Mouse (Mus musculus) kidney, postnatal 25 days (tissue): ENCODE results near the gene P4hb.
A peak's percentile ranks its signal among the peaks of the same experiment; 100 is the strongest.
"Not testable (repeated sequence)": the region's sequence is repeated elsewhere in the genome, so short reads cannot be mapped to it uniquely, and the experiment has no call there.

ENCODE experiments used
- DNase-seq, 2 experiments: peaks; one replicate each; pipeline ENCODE4 v3.0.0; 2021; ENCODE audit warnings: mixed read lengths in 2 of 2

Gene P4hb

DNA sequence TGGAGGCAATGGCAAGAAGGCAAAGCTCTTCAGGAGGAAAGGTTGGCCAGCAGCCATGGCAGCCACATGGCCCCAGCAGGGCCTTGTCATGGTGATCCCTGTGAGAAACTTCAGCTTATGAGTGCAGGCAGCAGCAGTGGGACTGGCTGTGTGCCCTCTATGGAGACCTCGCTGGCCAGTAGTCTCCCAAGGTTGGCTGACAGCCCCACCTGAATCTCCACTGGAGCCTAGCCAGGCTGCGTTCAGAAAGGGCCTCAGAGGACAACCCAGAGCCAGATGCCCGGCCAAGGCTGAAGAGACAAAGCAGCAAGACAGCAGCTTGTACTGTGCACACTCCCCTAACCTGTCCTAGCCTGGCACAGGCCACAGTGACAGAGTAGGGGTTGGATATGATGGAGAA lies 34.6 kb downstream of the P4hb start:
- DNase-seq, result peak; percentile 88 to 94

DNA sequence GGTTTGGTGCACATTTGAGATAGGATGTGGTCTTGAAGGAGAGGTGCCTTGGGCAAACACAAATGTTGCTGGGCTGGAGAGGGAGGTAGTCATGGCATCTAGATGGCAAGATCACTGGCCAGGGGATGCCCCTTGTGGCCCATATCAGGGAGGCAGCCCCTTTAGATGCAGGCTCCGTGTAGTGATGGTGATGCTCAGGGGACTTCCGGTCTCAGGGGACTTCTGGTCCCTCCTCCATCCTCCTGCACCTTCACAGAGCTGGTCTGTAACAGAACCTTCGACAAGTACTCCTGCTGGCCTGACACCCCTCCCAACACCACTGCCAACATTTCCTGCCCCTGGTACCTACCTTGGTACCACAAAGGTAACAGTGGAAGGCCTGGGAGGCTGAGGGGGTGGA lies 37.2 kb downstream of the P4hb start:
- no peak for DNase-seq

DNA sequence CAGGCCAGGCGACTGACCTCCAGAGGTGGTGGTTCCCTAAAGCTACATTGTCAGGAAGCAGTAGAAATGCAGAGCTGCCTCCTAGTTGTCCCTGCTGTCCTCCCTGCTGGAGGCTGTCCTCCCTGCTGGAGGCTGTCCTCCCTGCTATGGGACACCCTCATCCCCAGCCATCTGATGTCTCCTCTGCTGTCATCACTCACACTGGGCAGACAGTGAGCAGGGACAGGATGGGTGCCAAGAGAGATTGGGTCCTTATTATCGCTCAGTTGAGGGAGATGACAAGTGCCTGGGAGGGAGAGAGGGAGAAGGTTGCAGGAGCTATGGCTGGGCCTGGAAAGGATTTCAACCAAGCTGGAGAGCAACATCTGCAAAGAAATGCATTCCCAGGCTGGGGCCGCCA lies 37.9 kb downstream of the P4hb start:
- DNase-seq, result no peak

DNA sequence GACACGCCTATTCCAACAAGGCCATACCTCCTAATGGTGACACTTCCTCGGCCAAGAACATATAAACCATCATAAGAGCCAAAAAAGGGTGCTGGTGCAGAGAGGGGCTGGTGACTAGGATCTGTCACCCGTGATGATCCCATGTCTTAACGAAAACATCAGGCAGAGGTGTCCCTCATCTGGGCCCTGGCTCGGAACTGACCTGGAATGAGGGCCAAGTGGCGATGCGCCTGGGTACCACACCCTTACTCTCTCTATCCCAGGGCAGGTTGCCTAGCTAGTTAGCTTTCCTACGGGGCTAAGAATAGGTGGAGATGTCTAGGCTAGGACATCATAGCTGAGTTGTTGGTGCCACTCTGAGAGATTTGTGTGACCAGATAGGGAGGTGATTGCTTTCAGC lies 39.0 kb downstream of the P4hb start:
- no peak for DNase-seq

DNA sequence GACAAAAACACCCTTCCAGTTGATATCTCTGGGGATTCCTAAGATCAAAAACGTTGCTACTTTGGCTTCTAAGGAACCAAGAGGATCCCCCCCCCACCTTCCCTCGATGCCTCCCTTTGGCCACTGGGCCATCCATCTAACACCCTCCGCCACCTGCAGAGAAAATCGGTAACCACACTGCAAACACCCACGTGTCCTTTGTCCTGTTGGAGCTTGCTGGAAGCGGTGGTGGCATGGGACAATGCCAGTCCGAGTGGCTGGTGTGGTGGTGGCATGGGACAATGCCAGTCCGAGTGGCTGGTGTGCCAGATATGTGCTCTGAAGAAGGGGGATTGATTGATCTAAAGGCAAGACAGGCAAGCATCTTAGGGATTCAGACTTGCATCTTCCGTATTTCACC lies 41.4 kb downstream of the P4hb start:
- peak in 1 of 2 experiments; percentile 75 for DNase-seq

DNA sequence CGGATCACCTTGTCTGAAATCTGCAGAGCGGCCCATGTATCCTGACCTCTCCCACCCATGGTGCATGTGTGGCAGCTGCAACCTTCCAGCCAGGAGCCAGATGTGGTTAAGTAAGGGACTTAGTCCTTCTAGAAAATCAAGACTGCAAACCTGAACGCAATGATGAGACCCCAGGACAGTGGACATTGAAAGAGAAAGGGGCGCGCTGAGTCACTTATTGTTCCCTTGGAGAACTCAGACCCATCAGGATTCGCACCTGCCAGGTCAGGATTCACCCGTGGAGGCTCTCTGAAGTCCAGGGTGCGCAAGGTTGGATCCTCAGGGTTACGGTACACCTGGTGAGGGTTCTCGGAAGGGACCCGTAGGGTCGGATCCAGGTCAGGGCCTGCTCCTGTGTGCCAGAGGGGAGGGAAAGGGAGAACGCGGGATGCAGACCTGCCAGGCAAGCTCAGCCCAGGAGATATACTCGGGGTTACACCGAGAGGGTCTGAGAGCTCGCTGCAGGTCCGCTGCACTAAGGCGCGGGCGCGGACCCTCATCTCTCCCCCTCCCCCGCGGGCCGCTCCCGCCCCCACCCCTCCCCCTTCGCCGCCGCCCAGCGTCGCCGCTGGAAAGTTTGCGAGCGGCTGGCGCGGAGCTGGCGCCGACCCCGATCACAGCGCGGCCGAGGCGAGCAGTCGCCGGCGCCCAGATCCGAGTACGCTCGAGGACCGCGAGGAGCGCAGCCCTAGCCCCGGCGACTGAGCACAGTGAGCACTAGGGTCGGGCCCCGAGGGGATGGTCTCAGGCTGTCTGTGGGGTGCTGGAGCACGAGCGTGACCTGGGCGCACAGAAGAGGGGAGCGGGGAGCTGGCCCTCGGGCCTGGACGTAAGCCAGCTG lies 42.7 kb downstream of the P4hb start, which contains the start of gene Gcgr:
TSS of gene Gcgr (plus strand) at position 615 of the 880 bp plus-strand sequence.
- DNase-seq, result peak in 1 of 2 experiments; percentile 53

DNA sequence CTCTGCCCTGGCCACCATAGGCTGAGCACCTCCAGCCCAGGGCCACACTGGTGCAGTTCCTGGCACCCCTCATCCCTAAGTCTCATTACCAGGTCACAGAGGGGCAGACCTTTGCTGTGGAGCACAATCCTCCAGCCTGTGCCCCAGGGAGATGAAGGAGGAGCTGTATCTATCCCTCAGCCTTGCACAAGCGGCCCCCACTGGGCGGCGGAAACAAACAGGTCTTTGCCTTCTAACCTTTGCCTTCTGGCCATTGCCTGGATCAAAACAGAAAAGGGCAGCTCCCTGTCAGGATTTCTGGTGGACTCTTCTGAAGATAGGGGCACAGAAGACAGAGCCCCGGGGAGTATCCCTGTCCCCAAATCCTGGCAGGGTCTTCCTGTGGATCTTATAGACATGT lies 44.1 kb downstream of the P4hb start:
- DNase-seq, result peak in 1 of 2 experiments; percentile 65

DNA sequence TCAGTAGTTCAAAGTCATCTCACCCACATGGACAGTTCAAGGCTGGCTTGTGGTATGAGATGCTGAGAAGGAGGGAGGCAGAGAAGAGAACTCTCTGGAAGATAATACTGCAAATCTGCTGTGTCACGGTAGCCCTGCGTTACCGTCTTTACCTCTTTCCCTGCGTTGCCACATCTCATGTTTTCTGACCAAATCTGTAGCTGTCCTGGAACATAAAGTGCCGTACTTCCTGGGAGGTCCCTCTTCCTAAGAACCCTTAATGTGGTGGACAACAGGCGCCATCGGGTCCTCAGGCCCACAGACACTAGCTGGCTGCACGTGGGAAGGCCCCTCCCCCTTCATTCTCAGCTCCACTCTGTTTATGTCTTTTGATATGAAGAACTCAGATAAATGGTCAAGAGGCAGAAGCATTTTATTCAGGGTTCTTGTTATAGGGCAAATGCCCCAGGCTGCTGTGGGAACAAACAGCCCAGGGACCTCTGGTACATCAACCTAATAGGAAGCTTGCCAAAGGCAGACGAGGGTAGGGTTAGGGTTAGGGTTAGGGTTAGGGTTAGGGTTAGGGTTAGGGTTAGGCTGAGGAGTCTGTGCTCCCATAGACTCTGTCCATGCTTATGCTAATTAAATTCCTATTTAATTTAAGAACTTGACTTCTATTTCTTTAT lies 45.2 kb downstream of the P4hb start:
- no peak for DNase-seq

DNA sequence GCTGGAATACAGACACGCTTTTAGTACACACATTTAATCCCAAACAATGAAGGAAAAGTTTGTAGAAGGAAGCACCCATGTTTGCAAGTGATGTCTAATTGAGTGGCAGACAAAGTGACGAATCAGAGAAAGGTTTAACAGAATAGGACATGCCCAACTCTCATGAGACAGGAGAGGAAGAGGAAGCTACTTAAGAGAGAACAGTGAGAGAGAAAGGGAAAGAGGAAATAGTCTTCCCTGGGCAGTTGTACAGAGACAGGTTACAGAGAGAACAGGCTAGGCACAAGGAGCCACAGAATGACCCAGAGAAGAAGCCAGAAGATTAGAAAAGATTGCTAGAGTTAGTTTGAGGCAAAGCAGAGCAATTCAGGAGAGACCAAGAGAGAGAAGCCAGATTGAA lies 47.1 kb downstream of the P4hb start:
- no peak for DNase-seq

DNA sequence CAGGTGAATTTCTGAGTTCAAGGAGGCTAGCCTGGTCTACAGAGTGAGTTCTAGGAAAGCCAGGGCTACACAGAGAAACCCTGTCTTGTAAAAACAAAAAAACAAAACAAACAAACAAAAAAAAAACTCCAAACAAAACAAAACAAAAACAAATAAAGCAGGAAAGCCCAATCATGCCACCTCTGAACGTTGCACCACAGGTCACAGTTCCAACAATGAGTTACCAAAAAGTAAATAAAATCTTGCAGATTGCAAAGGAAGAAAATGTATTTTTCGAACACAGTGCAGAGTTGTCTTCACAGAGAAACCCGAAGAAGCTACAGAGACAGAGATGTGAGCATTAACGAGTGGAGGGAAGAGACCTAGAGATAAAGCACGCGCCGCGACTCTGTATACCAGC lies 50.5 kb downstream of the P4hb start:
- DNase-seq, result no peak

DNA sequence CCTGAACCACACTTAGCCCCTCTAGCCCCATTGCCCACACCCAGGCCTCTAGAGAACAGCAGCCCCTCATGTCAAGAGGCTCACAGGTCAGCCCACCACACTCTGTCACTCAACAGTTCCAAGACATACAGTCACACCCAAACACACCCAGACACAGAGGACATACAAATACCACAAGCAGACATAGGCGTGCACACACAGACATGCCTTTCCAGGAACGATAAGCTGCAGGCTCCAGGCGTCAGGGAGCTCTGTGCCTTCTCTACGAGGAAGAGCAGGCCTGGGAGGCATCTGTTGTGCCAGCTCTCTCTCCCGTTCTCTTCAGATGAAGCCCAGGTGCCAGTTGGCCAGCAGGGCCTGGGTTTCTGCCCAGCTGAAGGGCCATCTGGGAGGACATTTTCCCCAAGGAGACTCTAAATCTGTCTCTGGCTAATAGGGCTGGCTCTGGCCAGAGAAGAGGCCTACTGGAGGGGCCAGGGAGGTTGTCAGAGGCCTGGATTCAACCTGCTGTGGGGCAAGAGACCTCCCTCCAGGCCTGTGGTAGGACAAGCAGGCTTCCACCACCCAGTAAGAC lies 52.0 kb downstream of the P4hb start:
- DNase-seq, result peak in 1 of 2 experiments; percentile 32

DNA sequence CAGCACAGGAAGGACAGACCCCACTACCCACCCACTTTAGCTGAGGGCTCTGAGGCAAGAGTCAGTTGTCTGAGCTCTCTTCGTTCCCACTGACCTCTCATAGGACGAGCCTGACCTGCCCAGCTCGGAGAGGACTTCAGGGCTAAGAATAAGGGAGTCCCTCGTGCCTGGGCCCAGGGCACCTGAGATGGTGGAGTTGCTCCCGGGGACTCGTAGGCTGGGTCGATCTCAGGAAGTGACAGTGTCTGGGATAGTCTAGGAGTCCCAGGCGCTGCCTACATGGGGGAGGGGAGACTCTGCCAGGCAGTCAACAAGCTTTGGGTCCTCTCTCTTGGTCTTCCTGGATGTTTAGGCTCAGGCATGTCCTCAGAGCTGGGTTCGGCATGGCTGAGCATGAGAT lies 52.6 kb downstream of the P4hb start:
- DNase-seq, result peak in 1 of 2 experiments; percentile 35

DNA sequence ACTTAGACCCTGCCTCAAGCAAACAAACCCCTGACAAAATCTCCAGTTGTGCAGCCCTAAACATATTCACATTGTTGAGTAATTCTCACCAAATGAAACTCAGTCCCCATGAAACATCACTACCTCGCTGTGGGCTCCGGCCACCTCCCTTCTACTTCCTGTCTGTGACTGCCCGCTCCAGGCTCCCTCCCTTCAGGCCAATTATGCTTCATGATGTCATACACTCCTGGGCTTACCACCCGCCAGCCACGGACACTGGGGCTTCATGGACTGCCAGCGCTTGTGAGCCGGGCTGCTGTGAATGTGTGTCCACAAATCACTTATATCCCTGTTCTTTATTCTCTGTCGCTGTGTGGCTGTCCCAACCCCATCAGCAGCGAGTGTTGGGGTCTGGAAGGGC lies 53.3 kb downstream of the P4hb start:
- DNase-seq, result peak; percentile 54 to 76

DNA sequence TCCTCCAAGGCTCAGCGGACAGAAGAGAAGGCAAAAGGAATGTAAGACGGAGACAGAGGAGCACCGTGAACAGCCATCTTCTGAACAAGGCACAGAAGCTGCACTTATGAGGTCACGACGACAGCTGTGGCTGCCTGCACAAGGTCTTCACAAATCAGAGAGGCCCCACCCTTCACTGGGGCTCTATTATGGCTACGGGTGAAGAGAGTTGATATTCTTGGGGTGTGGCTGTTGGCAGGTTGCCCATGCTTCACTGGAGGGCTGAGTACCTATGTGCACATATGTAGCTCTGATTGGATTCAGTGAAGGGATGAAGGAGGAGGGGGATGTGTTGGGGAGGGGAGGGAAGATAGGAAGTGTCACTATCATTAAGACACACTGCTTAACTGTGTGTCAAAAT lies 54.5 kb downstream of the P4hb start:
- DNase-seq, result peak in 1 of 2 experiments; percentile 47

DNA sequence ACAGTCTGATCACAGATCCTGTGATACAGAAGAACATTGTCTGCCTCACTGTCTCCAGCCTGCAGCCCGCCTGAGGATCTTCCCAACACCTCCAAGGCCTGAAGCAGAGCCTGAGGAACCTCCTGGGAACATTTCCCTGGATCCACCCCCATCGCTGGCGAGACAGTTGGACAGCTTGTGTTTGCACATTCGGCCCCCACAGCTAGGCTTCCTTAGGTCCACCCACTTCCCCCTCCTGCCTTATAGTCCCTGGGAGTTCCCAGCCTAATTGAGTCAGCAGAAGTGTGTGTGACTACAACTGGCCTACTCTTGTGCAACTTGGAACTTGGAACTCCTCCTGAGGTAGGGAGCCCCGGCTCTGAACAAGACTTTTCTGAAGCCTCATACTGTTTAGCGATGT lies 55.0 kb downstream of the P4hb start:
- peak in 1 of 2 experiments; percentile 58 for DNase-seq

DNA sequence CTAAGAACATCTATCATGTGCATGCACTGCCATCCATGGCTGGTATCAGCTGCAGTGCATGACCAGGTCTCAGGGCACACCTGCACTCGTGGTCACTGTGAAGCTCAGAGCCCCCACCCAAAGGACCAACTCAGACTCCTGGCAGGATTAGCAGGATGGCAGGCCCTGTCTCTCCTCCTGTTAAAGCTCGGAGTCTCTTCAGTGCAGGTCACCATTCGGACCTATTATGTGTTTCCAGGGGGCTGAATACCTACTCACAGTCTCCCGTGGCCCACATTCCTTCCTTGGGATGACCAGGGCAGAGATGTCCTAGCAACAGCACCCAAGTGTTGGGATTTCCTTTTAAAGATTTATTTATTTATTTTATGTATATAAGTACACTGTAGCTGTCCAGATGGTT lies 55.9 kb downstream of the P4hb start:
- DNase-seq, result peak in 1 of 2 experiments; percentile 27

DNA sequence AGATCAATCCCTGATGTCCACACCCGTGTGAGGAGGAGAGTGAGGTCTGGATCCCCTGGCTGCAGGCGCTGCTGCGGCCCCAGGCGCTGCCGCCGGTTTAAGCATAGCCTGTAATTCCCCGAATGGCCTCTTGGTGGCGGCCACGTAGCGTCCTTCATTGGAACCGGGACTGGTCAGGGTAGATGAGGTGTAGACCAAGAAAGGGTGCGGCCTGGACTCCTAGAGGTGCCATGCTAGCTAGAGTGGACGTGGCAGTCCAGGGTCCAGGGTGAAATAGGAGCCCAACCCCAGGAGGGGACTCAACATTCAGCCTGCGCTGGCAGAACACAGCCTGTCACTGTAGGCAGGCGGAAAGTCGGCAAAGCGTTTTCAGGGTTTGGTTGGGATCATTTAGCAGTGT lies 57.4 kb downstream of the P4hb start:
- DNase-seq, result peak; percentile 89 to 93

DNA sequence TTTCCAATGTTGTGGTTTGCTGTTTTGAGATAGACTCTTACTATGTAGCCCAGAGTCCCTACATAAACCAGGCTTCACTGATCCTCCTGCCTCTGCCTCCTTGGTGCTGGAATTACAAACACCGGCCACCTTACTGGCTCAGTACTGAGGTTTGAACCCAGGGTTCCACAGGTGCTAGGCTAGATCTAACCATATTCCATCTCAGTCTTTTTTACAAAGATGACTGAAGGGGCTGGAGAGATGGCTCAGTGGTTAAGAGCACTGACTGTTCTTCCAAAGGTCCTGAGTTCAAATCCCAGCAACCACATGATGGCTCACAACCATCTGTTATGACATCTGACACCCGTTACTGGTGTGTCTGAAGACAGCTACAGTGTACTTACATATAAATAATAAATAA lies 58.8 kb downstream of the P4hb start:
- not testable (repeated sequence) for DNase-seq

DNA sequence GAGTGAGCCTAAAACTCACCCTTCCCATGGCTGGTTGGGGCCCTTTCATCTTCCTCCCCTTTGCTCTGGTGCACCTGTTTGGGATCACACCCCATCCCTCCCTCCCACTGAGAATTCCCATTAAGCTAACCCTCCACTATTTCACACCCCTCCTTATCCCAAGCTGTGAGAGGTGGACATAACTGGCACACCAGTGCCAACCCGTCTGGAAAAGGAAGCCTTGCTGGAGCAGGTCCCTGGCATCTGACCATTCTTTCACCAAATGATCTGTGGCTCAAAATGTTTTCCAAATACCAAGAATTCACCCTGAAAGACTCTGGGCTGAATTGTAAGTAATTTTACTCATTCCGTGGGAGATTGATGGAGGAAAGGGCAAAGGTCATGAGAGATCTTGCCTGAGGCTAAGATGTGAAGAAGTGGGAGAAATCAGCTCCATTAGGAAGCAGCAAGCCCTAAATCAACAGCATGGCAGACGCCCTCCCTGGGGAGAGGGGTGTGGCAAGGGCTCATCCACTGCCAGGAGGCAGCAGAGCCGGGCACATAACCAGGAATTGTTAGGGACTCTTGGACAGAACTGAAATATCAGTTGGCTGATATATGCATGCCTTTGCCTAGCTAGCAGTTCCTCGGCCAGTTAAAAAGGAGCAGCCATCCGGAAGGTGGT lies 60.1 kb downstream of the P4hb start:
- peak in 1 of 2 experiments; percentile 67 for DNase-seq

DNA sequence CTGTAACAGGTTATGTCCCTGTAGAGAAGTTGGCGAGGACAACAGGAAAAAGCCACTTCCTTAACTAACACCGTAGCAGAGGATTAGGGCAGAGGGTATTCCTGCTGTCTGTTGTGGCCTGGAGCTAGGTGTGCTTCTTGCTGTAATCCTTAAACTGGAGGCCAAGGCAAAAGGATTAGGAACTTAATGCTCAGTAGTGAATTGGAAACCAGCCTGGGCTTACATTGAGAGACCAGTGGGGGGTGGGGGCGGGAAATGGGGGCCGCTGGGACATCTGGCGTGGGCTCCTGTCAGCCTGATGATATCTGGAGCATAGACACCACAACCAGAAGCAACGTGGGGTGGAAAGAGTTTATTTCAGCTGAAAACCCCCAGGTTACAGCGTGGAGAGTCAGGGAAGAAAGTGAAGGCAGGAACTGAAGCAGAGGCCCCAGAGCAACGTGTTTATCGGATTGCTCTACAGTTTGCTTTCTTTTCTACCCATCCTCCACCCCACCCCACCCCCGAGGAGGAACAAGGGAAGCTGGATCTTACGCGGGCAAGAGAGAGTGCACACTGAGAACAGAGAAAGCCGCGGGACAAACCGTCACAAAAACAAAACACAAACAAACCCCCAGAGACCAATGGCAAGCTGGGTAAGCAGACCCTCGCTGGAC lies 62.5 kb downstream of the P4hb start:
- DNase-seq, result peak in 1 of 2 experiments; percentile 33
